Mouse (Mus musculus): Measurements from ENCODE around the gene Tec. TPM values are rescaled to one million over a fixed set of nuclear protein-coding genes. Genes with fewer than 3 reads are reported as not detected.

Tec gene
- polyA plus RNA-seq (2012), result 0.44 and 0.63 TPM in 2 replicates

DNA sequence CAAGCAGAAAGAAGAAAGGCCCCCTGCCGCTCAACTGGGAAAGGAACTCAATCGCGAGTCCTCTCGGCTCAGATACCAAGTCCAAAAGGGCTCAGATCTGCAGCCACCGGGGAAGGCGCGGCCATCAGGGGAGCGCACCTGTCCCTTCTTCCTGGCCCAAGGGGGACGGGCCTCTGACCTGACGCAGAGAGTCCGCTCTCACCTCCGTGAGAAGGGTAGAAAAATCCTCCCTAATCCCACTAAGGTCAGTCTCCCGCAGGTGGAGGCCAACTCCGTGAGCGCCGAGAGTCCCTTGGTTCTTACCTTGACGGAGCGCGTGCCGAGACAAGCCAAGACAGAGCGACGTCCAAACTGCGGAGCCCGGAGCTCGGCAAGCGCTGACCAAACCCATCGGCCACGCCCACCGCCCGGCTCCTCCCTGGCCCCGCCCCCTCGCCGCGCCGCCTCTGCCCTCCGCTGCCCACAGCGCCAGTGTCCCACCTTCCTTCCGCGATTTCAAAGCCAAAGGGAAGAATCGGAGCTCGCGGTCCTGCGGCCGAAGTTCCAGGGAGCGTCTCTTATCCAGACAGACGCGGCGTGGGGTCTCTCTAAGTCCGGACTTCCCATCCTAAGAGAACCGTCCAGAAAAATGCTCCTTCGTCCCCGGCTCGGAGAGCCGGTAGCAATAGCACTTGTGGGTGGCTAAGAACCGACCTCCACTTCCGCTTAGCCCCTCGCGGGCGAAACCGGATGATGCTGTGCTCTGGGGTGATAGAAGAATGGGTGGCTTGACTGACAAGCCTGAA lies at the start of gene Tec:
Gene Tec, minus strand, starts transcription at position 393 of the 785 bp plus-strand sequence.
- no peak for TF ChIP-seq GATA1 (IDR thresholded peaks at IDR 0.05; ENCODE audit: low read length)

DNA sequence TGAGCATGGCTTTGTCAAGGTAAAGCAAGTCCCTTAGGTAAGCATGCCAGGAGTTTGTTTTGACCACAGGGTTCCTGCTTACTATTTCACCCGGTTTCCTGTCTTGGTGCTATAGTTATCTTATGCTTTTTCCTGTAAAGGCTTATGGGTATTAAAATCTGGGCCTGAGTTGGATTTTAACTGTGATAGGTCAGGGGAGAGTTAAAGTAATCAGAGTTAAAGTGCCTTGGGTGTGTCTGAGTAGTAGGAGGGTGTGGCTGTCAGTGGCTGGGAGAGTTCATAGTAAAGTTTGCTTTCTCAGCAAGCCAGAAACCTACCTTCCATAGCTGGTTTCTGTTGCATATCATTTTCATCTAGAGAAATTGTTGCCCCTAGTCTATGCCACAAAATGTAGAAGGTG lies 48.6 kb upstream of the Tec start:
- no peak for TF ChIP-seq GATA1 (IDR thresholded peaks at IDR 0.05; ENCODE audit: low read length)

DNA sequence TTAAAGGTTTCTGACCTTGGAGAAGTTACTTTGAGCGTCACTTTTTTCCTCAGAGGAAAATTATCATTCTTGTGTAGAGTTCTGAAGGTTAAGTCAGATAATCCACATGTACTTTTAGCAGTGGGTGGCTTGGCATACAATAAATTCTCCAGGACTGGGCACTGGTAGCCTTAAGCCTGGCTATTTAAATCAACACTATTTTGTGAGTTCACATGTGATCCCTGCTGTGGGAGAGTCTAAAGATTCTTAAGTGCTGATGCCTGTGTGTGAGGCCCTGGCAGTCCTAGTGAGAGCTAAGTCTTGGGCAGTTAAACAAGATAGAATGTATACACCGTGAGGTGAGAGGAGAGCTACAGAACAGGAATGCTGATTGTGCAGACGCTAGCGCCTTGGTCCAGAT lies 47.8 kb upstream of the Tec start:
- TF ChIP-seq GATA1 (IDR thresholded peaks at IDR 0.05; ENCODE audit: low read length), result no peak

DNA sequence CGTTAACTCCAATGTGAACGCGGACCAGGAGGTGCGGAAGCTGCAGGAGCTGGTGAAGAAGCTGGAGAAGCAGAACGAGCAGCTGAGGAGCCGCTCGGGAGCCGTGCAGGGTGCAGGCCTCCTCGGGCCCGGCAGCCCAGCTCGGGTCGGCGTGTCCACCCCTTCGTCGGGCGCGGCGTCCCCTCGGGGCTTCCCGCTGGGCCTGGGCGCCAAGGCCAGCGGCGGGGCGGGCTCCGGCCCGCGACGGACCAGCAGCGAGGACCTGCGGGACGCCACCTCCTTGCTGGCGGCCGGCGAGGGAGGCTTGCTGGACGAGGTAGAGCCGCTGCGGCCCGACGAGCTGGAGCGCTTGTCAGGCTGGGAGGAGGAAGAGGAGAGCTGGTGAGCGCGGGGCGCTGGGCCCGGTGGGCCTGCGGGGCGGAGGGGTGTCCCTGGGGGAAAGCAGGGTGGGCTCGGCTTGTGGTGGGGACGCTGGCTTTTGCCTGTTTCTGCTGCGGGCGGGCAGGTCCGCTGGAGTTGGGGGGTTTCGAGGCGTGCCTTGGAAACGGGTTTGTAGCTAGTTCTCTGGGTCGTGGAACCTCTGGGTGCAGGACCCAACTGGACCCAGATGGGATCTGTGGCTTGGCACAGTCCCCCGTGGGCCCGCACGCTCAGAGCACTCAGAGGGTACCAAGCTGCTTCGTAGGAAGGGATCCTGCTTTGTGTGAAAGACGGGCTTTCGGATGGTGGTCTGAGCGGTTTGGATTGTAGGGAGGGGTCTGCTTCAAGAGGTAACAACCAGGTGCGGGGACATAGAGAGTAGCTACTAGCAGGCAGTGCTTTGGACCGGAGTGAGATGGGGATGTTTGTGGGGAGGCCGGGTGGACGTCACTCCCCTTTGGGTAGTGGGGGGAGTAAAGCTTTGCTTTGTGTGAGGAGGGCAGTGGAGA lies 46.6 kb upstream of the Tec start:
- no peak for TF ChIP-seq GATA1 (IDR thresholded peaks at IDR 0.05; ENCODE audit: low read length)

DNA sequence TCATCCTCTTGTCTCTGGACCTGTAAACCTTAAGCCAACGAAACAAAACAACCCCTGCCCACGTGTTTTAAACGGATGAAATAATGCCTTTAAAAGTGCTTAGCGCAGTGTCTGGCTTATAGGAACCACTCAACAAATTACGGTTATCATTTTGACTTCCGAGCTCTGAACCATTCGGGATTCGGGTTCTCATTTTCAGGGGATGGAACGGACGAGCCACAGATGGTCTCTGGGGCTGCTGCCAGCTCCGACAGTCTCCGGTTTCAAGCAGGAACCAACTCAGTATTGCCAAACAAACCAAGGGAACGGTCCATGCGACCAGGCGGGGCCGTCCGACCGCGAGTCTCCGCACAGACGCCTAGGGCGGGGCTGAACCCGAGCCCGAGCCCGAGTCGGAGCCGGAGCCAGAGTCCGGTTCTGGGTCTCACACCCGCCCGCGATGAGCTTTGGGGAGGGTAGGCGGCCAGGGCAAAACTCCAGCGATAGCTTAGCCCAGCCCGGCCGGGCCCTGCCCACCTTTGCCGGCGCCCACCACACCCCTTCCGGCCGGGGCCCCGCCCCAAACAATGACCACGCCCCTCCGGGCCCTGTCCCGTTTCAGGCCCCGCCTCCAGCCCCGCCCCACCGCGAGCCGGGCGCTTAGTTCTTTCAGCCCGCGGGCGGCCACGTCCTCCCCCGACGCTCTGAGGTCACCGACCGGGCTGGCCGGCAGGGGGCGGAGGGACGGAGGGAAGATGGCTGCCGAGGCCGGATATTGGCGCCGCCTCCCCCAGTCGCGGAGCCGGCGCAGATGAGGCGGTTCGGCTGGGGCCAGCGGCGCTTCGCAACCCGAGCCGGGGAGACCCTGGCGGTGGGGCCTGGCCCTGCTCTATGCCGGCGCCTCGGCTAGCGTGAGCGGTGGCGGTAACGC lies 45.6 kb upstream of the Tec start, which contains the start of gene Slain2:
Gene Slain2, plus strand, starts transcription at position 657 of the 910 bp plus-strand sequence.
- TF ChIP-seq GATA1 (IDR thresholded peaks at IDR 0.05; ENCODE audit: low read length), result no peak

DNA sequence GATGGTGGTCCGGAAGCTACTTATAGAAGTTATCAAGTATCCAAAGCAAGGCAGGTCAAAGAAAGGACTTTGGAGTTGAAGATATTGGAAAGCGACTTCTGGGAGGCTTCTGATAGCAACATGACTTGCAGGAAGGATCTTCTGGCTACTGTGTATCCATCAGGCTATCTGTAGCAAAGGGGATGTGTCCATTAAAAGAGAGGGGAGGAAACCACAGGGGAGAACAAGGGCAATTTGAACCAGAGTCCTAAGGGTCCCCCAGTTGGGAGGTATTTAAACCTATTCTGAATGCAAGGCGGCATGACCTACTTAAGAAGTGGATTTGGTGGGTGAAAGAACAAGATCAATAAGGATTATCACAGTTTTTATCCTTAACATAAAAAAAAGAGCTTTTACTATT lies 43.0 kb upstream of the Tec start:
- peak; percentile 71 for TF ChIP-seq GATA1 (IDR thresholded peaks at IDR 0.05; ENCODE audit: low read length)

DNA sequence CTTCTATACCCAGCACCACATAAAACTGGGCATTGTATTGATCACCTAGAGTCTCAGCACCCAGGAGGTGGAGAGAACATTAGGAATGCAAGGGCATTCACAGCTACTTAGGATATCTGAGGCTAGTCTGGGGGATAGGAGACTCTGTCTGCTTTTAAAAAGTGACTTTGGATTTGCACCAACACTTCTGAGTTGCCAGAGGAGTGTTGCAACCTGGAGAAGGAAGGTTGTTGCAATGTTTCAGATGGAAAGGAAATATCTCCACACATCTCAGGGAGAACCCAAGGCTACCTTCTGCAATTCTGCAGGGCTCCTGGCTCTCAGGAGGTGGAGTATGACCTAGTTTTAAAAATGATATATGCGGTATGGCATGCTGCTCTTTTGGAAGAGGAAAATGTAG lies 42.1 kb upstream of the Tec start:
- TF ChIP-seq GATA1 (IDR thresholded peaks at IDR 0.05; ENCODE audit: low read length), result no peak

DNA sequence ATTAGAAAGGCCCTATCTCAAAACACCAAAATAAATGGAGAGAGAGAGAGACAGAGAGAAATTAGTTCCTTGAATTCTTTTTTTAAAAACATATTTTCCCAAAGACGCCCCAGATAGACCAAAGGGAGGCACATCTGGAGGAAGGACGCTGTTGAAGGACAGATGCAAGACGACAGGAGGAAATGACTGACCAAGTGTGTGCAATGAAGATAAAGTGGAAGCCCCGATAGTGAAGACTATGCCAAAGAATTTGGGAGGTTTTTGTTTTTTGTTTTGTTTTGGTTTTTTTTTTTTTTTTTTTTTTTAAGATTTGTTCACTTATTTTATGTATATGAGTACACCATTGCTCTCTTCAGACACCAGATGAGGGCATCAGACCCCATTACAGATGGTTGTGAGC lies 41.1 kb upstream of the Tec start:
- TF ChIP-seq GATA1 (IDR thresholded peaks at IDR 0.05; ENCODE audit: low read length), result no peak

DNA sequence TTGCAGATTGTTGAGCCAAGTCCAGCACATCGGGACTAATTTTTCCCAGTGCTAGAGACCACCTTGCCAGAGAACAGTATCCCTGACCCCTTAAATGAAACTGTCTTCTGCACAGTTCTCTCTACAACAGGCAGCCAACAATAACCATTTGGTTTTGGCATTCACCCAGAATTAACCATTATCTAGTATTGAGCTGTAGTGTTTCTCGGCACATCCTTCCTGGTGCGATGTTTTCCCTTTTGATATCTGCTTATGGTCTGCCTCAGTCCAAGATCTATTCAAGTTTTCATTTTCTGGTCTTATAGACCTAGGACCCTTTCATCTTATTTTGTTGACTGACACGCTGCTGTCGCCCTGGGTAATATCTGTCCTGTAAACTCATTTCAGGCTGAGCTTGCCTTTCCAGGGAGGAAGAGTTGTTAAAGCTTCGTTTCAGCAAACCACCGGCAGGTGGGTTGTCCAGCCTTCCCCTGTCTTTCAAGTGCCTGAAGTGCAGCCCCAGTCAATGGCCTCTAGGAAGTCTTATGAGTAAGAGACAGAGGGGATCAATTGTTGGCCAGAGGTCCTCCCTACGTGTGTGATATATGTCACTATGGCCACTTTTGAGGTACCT lies 40.1 kb upstream of the Tec start:
- no peak for TF ChIP-seq GATA1 (IDR thresholded peaks at IDR 0.05; ENCODE audit: low read length)

DNA sequence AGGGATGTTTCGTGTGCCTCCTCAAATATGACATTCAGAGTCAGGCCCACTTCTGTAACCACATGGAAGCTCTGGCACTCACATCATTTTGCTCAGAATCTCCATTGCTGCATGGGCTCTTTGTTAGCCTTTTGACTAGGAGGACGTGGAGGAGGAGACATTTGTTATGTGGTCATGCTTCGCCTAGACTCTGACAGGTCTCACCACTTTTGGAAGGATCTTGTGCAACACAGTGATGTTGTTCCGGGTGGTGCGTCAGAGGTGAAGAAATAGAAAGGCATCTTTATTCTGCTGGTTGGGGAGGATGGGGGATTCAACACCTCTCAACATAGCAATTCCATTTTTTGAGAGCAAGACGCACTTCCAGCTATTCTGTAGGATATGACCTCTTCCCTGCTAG lies 39.1 kb upstream of the Tec start:
- TF ChIP-seq GATA1 (IDR thresholded peaks at IDR 0.05; ENCODE audit: low read length), result no peak

DNA sequence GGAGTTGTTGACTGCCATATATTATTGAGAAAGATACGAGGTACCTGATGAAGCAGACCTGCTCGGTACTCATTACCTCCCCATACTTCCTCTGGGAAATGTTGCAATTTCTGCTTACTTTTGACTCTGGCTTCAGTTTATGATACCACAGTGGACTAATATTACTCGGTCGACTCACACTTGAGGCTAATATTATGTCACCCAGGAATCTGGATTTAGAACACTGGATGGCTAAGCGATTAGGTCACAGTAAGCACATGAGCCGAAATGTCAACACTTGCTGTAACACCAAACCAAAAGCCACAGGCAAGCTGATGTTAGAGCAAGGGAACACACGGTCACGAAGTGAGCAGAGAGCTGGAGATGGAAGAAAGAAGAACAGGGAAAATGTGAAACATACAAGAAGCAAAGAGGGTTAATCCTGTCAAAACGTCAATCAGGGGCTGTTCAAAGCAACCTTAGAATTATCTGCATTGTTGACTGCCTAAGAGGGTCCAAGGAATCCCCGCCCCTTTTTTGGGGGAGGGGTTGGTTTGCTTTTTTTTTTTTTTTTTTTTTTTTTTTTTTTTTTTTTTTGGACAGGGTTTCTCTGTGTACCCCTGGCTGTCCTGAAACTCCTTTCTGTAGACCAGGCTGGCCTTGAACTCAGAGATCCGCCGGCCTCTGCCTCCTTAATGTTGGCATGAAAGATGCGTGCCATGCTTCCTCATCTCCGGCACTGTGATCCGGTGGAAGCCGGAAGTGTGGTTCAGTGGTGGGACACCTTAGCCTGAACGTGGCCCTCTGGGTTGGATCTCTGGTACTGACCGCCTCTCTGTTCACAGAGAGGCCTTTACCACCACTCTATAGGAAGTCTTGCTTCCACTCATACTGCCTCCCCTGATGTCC lies 36.9 kb upstream of the Tec start:
- TF ChIP-seq GATA1 (IDR thresholded peaks at IDR 0.05; ENCODE audit: low read length), result no peak

DNA sequence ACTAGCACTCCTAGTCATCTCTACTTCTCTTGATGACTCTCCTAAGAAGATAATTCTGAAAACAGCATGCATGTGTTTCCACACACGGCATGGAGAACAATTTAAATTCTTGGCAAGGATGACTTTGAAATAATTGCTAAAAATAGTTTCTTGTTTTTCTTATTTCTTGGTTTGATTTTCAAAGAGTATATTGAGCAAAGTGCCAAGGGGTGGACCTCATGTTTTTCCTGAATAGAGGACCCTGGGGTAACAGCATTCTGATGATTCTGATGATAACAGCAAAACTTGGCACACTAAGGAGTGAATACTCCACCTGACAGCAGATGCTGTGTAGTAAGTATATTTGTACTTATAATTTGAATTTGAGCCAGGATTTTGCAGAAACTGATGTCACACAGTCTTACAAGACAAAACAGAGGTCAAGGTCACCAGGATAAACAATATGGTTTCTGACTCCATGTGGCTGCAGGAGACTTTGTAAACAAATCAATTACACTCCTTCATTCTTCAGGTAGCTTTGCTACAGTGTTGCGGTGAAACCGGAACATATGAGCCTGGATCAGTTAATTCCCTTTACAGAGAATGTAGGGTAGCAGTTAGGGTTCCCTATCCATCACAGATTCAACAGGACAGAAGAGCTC lies 34.7 kb upstream of the Tec start:
- TF ChIP-seq GATA1 (IDR thresholded peaks at IDR 0.05; ENCODE audit: low read length), result no peak

DNA sequence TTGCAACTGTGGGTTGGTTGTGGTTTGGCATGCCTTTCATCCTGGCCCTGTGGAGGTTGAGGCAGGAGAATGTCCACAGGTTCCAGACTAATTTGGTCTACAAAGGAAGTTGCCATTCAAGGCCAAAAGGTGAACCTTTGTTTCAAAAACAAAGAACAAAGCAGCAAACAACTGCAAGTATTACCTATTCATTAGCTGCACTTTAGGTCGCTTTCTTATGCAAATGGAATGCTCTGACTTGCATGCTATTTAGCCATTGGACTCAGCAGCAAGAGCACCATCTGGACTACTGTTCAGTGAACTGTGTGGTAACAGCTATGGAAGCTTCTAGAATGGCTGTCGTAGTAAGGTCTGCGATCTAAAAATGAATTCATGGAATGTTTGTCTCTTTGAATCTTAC lies 34.0 kb upstream of the Tec start:
- TF ChIP-seq GATA1 (IDR thresholded peaks at IDR 0.05; ENCODE audit: low read length), result no peak

Data from G1E-ER4 (cell line).